Mouse (Mus musculus) retina, adult 2 months (tissue): ENCODE results near the gene Arpc5.
"Not testable (repeated sequence)": the region's sequence is repeated elsewhere in the genome, so short reads cannot be mapped to it uniquely, and the experiment has no call there.

Experiments
- DNase-seq: peaks from one replicate; pipeline ENCODE4 v3.0.0-alpha.2; 2012; ENCODE audit warnings: low read depth, low spot score

Arpc5 gene

DNA sequence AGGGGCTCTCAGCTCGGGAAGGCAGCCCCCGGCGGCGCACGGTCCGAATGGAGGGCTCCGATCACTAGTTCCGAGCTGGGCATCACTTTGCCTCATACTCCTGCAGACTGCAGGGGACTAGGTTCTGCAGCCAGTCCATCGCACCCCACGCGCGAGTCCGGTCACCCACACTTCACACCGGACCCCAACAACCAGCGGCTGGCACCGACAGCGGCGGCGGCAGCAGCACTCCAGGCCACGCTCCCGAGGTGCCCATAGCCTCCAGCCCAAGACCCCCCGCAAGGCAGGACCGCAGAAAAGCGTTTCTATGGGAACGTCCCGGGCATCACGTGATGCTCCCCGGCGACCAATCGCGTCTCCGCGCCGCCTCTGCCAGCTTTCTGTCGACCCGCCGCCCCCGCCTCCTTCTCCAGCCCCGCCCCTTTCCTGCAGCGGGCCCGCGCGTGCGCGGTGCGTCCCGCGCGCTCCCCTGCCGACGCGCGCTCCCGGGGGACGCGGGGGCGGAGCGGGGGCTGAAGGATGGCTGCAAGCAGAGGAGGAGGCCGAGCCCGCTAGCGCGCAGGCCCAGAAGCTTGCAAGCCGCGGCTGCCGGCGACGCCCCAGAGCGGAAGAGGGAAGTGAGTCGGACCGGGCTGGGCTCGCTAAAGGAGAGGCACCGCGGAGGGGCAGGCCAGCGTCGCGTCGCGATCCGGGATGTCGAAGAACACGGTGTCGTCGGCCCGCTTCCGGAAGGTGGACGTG is at the start of gene Arpc5, which contains the start of gene Rgl1:
Arpc5 (plus strand) TSS at position 511 of the 741 bp plus-strand sequence.
Rgl1 (minus strand) TSS at position 320 of the 741 bp plus-strand sequence.
- peak; percentile 94 for DNase-seq

DNA sequence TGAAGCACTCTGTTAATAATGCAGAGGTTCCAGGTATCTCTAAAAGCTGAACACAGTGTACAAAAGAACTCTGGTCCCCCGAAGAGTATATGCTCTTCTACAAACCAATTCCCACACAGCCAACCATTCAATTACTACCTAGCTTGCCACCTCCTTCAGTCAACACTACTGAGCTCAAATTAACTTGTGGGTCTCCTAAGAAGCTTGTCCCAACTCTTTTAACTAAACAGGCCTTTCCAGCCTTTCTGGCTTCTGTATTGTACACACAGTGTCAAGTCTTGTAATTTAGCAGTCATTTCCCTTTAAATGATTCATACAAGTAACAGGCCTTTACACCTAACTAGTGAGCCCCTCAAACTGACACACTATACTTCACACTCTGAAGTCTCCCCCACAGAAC is 49.0 kb upstream of the Arpc5 start:
- DNase-seq: no peak

DNA sequence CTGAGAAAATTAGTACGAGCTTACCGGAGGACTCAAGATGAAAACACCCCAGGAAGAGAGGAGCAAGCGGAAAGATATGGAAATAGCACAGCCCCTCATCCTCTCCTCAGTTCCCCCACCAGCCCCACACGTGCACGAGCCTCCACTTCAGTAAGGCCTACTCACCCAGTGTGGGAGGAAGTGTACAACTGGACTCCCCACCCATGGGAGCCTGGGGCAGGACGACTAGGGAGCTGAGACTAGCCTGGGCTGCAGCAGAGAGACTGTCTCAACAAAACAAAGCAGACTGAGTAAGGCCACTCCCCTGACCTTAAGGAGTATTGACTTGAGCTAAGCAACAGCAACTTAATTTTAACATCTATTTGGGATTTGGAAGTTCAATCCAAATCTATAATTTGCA is 48.1 kb upstream of the Arpc5 start:
- DNase-seq: no peak

DNA sequence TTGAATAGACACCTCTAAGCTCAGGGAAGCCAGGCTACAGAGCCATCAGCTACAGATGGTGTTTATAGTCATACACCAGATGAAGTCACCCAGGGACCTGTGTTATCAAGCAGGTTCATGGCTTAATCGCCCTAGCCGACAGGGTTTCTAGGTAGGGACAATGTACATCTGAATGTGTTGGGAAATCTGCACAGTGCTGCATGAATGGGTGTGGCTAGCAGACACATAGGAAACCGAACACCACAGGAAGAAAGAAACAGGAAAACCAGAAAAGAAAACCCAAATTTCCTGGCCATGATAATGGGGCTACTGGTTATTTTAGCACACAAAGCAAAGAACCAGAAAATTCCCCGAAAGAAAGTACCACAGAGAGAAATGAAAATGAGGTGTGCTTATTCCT is 45.4 kb upstream of the Arpc5 start:
- DNase-seq: no peak

DNA sequence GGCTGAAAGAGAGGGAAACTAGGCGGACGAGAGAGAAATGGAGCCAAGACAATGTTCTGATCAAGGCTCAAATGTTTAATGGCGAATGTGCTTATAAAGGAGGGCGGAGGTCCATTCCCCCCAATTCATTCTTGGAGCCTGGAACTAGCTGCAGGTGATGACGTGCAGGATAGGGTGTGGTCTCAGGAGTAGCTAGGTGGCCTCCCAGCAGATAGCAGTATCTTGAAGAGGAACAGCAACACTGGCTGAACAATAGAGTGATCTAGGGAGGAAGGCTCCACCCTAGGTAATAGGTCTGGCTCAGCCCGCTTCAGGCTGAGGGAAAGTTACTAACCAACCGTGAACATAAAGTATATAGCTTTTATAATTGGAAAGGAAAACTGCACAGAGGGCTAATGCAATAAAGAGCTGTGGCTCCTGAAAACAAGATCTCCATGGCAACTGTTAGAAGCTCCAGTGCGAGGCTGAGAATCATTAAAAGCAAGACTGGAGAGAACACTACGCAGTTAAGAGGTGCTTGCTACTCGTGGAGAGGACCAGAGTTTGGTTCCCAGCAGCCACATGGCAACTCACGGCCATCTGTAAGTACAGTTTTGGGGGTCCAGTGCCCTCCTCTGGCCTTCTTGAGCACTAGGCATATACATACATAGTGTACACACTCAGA is 44.7 kb upstream of the Arpc5 start:
- no peak for DNase-seq

DNA sequence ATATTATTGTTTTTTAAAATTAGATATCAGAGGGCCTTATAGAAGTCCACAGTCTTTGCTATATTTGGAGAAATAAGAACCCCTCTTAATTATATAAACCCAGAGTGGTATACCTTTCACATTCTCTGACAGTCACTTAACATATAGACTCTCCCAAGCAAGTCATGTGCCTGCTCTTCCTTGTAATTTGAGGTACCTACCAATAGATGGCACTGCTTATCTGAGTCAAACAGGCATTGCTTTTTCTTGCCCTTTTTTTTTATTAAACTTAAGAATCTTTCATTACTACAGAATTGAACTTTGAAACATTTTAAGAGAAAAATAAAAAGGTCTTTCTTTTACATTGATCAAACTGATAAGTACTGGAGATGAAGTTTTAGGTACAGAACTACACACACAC is 42.1 kb upstream of the Arpc5 start:
- DNase-seq: peak; percentile 3

DNA sequence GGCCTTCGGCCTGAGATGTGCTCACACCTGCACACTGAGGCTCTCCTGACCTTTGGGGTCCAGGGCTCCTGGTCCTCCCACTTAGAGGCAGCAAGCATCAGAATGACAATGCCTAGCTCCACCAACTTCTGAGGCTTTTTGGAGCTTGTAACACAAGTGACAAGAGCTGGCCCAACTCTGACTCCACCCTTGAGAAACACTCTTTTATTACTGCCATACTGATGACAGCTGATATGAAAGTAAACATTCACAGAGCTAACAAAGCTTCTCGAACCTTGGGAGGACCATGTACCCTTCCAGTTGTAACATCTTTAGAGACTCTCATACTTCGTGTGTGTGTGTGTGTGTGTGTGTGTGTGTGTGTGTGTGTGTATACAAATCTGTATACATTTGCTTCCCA is 40.2 kb upstream of the Arpc5 start:
- DNase-seq: no peak

DNA sequence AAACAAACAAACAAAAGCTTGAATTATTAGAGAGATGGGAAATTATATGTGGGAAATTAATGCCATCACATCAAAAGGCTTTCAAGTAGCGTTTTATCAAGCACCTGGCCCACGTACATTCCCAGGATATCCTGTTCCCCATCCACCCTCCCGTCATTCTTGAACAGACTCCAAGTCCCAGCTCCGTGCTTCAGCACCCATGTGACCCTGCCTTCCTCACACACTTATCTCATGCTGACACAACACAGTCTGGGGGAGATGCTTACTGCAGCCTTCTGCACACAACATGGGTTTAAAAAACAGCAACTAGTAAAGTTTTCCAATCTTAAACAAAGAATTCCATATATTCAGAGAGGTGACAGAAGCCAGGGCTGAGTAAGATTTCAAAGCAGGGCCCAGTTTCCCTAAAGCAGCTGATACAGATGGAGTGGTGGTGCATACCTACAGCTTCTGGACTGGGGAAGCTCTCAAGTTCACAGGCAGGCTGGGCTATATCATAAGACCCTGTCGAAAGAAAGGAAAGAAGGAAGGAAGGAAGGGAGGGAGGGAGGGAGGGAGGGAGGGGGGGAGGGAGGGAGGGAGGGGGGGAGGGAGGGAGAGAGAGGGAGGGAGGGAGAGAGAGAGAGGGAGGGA is 38.6 kb upstream of the Arpc5 start:
- no peak for DNase-seq

DNA sequence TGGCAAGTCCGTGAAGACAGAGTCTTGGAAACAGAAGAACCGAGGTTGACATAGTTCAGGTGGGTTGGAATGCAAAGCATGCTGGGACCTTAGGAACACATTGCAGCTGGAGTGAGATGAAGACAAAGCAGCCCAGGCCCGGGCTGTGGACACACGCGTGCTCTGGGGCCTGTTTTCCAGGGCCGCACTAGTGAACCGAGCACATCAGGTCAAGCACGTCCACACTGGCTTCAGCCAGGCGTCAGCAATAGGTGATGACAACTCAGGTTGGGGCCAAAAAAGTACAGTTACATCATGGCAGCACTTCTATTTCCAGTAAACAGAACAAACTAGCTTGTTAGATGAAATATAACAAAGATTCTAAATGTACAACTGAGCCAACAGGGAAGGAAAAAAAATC is 27.5 kb upstream of the Arpc5 start:
- DNase-seq: no peak

DNA sequence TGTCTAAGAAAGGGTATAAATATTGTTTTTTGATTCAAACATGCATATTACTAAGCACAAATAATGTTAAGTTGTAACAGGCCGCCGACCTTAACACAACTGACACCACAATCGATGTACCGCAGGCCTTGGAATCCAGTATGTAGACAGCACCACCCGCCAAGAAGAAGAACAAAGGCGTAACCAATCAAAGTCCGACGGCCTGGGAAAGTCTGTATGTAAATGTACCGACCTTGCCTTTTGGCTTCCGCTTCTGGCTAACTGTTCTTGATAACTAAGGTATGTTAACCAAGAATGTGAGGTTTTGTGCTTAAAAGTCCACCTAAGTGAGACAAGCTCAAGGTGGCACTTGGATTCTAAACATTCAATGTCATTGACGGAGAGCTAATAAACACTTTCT is 27.0 kb upstream of the Arpc5 start:
- DNase-seq: no peak

DNA sequence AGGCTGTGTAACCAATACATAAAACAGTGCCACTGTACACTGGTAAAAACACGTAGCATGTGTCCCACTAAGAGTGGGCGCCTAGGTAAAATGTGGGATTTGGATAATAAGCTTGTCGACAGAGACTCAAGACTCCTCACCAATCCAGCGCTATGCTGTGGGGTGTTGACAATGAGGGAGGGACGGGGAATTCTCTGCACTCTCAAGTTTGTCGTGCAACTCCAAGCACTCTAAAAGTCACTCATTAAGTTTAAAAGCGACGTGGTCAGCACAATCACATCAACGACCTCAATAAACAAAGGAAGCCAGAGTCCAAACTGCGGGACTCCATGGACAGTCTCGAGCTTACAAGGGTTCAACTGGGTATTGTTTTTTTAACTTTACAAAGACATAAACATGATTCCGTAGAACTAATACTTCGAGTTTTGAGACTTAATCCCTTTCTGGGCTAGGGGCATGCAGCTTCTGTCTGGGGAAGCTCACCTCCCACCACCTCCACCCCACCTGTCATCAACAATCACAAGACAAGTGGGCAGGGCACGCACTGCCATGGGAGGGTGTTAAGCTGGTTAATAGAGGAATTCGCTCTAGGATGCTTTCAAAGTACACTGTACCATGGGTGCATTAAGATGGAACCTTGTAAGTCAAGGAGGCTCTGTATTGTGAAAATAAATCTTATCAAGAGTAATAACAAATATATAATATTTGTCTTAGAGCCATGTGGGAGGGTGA is 23.1 kb upstream of the Arpc5 start:
- DNase-seq: no peak

DNA sequence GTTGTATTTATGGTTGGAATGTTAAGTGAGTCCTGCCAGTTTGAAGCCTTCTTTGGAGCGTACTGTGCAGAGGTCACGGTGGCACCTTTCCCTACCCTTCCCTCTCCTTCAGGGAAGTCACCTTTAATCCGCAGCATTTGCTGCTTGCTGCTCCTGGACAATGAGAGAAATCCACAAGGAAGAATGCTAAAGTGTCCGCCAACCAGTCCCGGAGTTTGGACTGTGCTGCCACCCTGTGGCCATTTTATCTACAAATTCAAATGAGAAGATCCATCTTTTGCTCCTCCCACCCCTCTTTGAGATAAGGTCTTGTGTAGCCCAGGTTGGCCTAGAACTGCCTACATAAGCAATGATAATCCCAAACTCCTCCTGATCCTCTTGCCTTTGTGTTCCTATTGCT is 19.9 kb upstream of the Arpc5 start:
- DNase-seq: peak; percentile 58

DNA sequence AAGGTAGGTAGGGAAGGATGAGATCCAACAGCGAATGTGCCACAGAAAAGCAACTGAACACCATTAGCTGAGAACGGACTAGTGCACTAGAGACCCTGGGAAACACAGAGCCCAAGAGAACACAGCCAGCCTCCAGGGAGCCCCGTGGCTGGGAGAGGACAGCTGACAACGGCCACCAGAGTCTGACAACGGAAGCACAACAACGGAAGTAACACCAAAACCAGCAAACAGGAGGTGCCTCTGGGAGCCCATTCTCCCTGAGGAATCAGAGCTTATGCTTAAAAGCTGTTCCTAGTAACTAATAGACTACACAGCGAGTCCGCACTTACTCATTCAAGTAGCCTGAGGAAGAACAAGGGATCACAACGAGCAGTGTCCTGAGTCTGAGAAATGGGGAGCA is 17.1 kb upstream of the Arpc5 start:
- no peak for DNase-seq

DNA sequence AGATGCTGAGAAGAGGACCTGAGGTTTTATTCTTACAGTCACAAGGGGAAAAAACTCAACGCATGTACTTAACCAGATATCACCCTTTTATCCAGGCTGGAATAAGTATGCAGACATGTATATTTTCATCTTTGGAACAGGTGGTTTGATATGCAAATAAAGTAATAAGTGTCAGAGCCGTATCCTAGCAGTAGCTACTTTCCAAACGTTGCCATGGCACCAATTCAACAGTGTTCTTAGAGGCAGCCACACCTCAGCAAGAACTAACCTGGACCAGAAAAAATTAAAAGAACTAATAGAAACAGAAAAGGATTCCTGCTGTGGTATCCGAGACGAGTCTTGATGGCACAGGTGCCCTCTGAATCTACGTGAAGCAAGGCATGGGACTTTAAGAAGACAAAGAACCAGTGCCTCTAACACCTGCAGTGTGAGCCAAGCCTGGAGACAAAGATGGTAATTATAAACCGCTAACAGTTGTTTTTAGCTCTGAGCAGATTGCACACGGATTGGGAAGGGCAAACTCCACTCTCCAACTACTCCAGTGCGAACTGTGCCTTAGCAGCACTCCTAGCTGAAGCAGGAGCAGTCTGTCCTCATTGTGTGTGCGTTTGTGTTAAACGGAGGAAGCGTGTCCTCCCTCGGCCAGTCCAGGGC is 15.9 kb upstream of the Arpc5 start, which contains the start of gene Apobec4:
Apobec4 (plus strand) TSS at position 240 of the 654 bp plus-strand sequence.
- DNase-seq: no peak

DNA sequence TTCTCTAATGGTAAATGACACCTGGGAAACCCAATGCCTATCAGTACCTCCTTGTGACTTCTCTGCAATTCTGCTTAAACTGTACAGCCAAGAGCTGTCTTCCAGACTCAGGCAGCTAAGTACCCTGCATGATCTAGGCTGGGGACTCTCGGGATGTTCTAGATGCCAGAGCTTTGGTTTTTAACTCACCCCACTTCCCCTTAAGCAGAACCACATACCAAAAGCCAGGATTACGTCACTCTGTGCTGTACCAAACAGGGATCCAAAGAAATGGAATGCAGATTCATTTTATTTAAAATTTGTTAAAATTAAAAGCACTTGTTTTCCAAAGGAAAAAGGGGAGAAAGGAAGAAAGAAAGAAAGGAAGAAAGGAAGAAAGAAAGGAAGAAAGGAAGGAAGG is 4.6 kb upstream of the Arpc5 start:
- DNase-seq: no peak

DNA sequence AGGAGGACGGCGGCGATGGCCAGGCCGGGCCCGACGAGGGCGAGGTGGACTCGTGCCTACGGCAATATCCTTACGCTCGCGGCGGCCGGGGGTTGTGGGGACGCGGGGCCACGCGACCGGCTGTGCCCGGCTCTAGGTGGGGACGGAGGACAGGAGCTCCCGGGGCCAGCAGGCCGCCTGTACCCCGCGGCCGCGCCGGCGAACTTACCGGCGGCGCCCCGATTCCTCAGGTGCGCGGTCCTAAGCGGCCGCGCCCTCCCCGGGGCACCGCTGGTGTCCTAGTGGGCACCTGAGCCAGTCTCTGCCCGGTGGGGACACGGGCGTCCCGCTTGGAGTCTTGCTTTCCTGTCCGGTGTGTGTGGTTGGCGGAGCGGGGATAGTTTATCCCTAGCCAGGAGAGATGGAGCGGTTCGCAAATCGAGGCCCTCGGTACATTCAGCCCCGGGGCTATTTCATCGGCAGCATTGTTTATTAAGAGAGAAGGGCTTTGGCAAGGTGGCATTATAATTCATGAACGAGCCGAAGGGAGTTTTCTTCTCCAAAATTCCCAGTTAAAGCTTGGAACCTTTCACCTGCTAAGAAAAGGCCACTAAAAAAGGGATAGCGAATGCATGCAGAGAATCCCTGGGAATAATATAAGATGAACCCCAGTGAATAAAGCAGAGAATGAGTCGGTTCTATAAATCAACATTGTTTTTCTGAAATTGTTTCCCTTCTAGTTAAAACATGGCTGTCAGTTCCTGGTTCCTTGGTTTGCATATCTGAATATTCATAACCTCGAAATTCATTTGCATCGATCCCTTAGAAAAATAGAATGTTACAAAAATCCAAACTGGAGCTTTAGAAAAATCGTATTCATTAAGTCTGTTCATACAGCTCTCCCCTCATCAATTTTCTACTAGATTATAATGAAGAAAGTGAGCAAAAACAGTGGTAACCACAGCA is 734 bp downstream of the Arpc5 start:
- no peak for DNase-seq

DNA sequence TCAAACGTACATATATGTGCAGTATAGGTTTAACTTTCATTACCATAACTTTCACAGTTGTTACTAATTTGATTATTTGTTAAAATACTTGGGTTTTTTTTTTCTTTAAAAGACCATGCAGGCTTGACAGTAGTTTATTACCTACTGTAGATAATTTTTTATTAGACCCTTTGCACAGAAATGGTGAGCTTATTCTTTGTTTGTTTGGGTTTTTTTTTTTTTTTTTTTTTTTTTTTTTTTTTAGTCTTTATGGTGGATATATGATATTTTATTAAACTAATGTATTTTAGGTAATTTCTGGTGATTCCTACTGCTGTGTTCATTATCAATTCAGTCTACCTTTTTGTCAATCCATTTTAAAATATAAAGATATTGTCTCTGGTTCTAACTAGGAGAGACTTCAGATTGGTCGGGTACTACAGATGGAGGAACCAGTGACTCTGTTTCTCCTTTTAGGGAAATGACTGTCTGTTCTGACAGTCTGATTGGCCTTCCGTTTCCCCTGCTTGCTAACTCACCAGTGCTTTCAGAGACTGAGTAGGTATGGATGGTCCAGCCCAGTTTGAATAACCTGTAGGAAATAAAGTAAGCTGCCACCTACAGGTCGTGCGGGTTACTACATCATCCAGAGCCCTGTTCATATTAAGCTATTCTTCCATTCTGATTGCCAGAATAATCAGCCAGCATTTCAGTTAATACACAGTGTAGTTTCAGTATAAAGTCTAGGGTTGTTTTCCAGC is 1.6 kb downstream of the Arpc5 start:
- DNase-seq: peak; percentile 61

DNA sequence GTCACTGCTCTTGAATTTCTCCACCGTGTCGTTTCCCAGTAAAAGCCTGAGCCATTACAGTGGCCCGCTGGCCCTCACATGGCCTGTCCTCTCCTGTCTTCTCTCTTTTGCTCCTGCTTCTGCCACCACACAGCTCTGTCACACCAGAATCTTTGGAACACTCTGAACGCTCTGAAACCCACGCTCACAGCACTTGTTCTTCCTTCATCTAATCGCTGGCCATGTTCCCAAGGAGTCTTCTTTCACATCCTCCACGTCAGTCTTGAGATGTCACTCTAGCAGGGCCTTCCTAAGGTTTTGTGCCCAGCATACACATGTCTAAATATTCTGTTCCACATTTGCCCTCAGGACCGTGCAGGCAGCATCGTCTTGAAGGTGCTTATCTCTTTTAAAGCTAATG is 4.7 kb downstream of the Arpc5 start:
- no peak for DNase-seq

DNA sequence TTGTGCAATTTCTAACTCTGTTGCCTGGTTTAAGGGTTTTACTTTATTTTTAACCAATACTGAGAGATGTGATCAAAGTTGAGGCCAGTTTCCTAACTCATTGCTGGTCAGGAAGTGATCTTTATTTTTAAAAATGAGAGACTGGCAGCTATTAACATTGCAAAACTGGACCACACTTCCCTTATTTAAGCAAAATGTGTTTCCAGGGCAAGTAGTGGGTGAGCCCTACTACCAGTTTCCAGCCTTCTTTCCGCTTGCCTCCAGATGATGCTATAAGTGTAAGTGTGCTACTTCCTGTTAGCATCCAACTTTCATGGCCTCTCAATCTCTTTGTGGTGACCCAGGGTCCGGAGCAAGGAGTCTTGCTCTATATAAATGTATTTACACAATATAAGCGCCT is 8.3 kb downstream of the Arpc5 start:
- not testable (repeated sequence) for DNase-seq
